9 mouse cellular contexts compared by ENCODE assay signal in genomic region chr17:86499359-86500045, GRCm38 (mm10). TPM values are rescaled to one million over a fixed set of nuclear protein-coding genes. Genes with fewer than 3 reads are reported as not detected.
DNase-seq lines count a peak whose midpoint lies in the region; ATAC-seq and TF ChIP-seq lines count a peak whose summit lies in the region.
"Had no signal": no experiment of that assay in that cellular context is flagged by ENCODE, and none has a peak within 500 bp of the region (broad histone marks: within the 10 kb centered on the region; RNA-seq: fewer than 3 reads in every experiment).

No protein-coding gene starts in this region.

- H3K4me1 ChIP-seq in embryonic facial prominence, embryonic 12.5 days = peaks cover 25% of the 10 kb centered on the region
- peaks cover 25% of the 10 kb centered on the region for H3K4me1 ChIP-seq in limb, embryonic 12.5 days (replicated peaks)
- H3K4me1 ChIP-seq in thymus, adult 2 months (replicated peaks; ENCODE audit: control insufficient read depth, insufficient read depth, low read length) = no peaks in the 10 kb centered on the region

- no peaks in the 10 kb centered on the region for H3K27me3 ChIP-seq in embryonic facial prominence, embryonic 12.5 days
- no peaks in the 10 kb centered on the region for H3K27me3 ChIP-seq in limb, embryonic 12.5 days
- H3K27me3 ChIP-seq in thymus, adult 2 months (ENCODE audit: control insufficient read depth, insufficient read depth, low read length) = no peaks in the 10 kb centered on the region

- intact Hi-C loops in heart, postnatal 10 days (cut with DNase I) = loop anchor here (2.0 to 5.0 kb wide), 2 partner anchors 258 to 311 kb away; no protein-coding TSS in a partner anchor

- TF ChIP-seq CTCF in thymus, adult 2 months (IDR thresholded peaks at IDR 0.05; ENCODE audit: borderline replicate concordance, control insufficient read depth, extremely low read depth, insufficient read depth, low read length, poor library complexity) = no peak

- TF ChIP-seq POLR2A in thymus, adult 2 months (IDR thresholded peaks at IDR 0.05; ENCODE audit: control insufficient read depth, extremely low read depth, insufficient read depth, low read length, poor library complexity) = no peak

- H3K4me2 ChIP-seq in embryonic facial prominence, embryonic 12.5 days (replicated peaks) = 0 out of 2 replicates have a peak overlapping the region, but pooled peaks have one; percentile 4
- H3K4me2 ChIP-seq in limb, embryonic 12.5 days = peak overlapping the region; percentile 34

- H3K27ac ChIP-seq in embryonic facial prominence, embryonic 12.5 days = peak overlapping the region; percentile 76
- H3K27ac ChIP-seq in limb, embryonic 12.5 days = peak overlapping the region; percentile 79
- H3K27ac ChIP-seq in thymus, adult 2 months (ENCODE audit: control insufficient read depth, insufficient read depth, low read length) = no peak overlapping the region

- peak; percentile 63; the same call in 1 of the 2 replicates for ATAC-seq in embryonic facial prominence, embryonic 12.5 days (ENCODE audit: insufficient number of reproducible peaks, insufficient read depth, low FRiP score, low TSS enrichment)
- ATAC-seq in limb, embryonic 12.5 days (ENCODE audit: insufficient number of reproducible peaks, insufficient read depth, low FRiP score, low TSS enrichment, low read depth) = peak; percentile 70; the same call in 1 of the 2 replicates
- ATAC-seq in CD4-positive, CD25-positive, alpha-beta regulatory T cell, adult 4 months = no peak

- peak; percentile 43 for DNase-seq in adrenal gland, adult 2 months
- peak; percentile 54 to 62 for DNase-seq in heart, postnatal 10 days
- DNase-seq in thymus, adult 2 months = no peak
- no peak for DNase-seq in T-cell, adult 2 months (ENCODE audit: low spot score)
- DNase-seq in right cerebral cortex, postnatal 25 days = no peak

- no peak overlapping the region for H3K9ac ChIP-seq in embryonic facial prominence, embryonic 12.5 days
- no peak overlapping the region for H3K9ac ChIP-seq in limb, embryonic 12.5 days (replicated peaks)

- H3K36me3 ChIP-seq in embryonic facial prominence, embryonic 12.5 days = no peaks in the 10 kb centered on the region
- no peaks in the 10 kb centered on the region for H3K36me3 ChIP-seq in limb, embryonic 12.5 days
- no peaks in the 10 kb centered on the region for H3K36me3 ChIP-seq in thymus, adult 2 months (ENCODE audit: control insufficient read depth, insufficient read depth, low read length)

- H3K4me3 ChIP-seq in embryonic facial prominence, embryonic 12.5 days = no peak overlapping the region
- no peak overlapping the region for H3K4me3 ChIP-seq in limb, embryonic 12.5 days (replicated peaks)
- H3K4me3 ChIP-seq in thymus, adult 2 months (ENCODE audit: control insufficient read depth, insufficient read depth, low read length) = no peak overlapping the region

- WGBS in embryonic facial prominence, embryonic 12.5 days = 35% methylated on average over 15 of the region's 15 CpGs
- 26% methylated on average over 15 of the region's 15 CpGs for WGBS in limb, embryonic 12.5 days
- WGBS in thymus, adult 2 months = 83% methylated on average over 15 of the region's 15 CpGs

- no peaks in the 10 kb centered on the region for H3K9me3 ChIP-seq in embryonic facial prominence, embryonic 12.5 days
- H3K9me3 ChIP-seq in limb, embryonic 12.5 days = no peaks in the 10 kb centered on the region

RNA-seq across cellular contexts. Expression of gene Gm10309, which starts 5.5 kb away (rescaled TPM):
- total RNA-seq in adrenal gland, adult 2 months (2021) = not detected
- 0.19 TPM in 1 of 2 replicates, not detected in the other for polyA plus RNA-seq in adrenal gland, adult 2 months (2012; rRNA removed)
- polyA plus RNA-seq in embryonic facial prominence, embryonic 12.5 days (2016; fragmentation: Nextera tagmentation; extraction: Ambion mirVana) = 0.36 and 0.43 TPM in 2 replicates
- total RNA-seq in heart, postnatal 10 days (2021) = not detected
- polyA plus RNA-seq in limb, embryonic 12.5 days (2016; fragmentation: Nextera tagmentation; extraction: Ambion mirVana) = 0.20 and 0.46 TPM in 2 replicates
- not detected in 2 replicates for polyA plus RNA-seq in thymus, adult 2 months (2012; rRNA removed)
- under 1 TPM; 0.41 to 0.90 TPM for polyA plus RNA-seq in CD4-positive, CD25-positive, alpha-beta regulatory T cell, adult 4 months (2017; shearing (Covaris generic))
- total RNA-seq: hematopoietic stem cell, adult 5-6 weeks had no signal

Comparison
In these comparisons a context has a peak if more than half of its experiments do, and no peak if none do; other contexts are left out.
1. DNase-seq: peak in adrenal gland, adult 2 months (single experiment) and heart, postnatal 10 days (2 of 2); none in thymus, adult 2 months (single experiment), T-cell, adult 2 months (single experiment) and right cerebral cortex, postnatal 25 days (single experiment).